Mouse (Mus musculus): ENCODE measurements around the gene Hist3h2ba. TPM values are rescaled to one million over a fixed set of nuclear protein-coding genes. Genes with fewer than 3 reads are reported as not detected.

The Hist3h2ba gene
- polyA plus RNA-seq, 1 experiment from 2014 or later: 117 TPM

Small RNA genes within 50 kb of the gene (microRNA-seq; reads per million reads assigned to microRNA genes)
- not detected for gene Gm44313

Other genes with a start within 250 kb of the Hist3h2ba start
- not detected in 2 replicates for gene Olfr319, start 249.8 kb upstream of the Hist3h2ba start, polyA plus RNA-seq (2014; fragmentation: Nextera tagmentation; extraction: Ambion mirVana)
- gene Olfr318, start 224.9 kb upstream of the Hist3h2ba start, polyA plus RNA-seq (2014; fragmentation: Nextera tagmentation; extraction: Ambion mirVana): not detected in 2 replicates
- gene Olfr317, start 209.7 kb upstream of the Hist3h2ba start, polyA plus RNA-seq (2014; fragmentation: Nextera tagmentation; extraction: Ambion mirVana): 0.48 and 0.63 TPM in 2 replicates
- gene Olfr316, start 196.2 kb upstream of the Hist3h2ba start, polyA plus RNA-seq (2014; fragmentation: Nextera tagmentation; extraction: Ambion mirVana): not detected in 2 replicates
- not detected in 2 replicates for gene Olfr315, start 175.7 kb upstream of the Hist3h2ba start, polyA plus RNA-seq (2014; fragmentation: Nextera tagmentation; extraction: Ambion mirVana)
- gene Olfr314, start 166.0 kb upstream of the Hist3h2ba start, polyA plus RNA-seq (2014; fragmentation: Nextera tagmentation; extraction: Ambion mirVana): not detected in 2 replicates
- gene Fam183b, start 147.0 kb upstream of the Hist3h2ba start, polyA plus RNA-seq (2014; fragmentation: Nextera tagmentation; extraction: Ambion mirVana): 6.9 and 13.2 TPM in 2 replicates
- not detected in 2 replicates for gene Olfr313, start 133.9 kb upstream of the Hist3h2ba start, polyA plus RNA-seq (2014; fragmentation: Nextera tagmentation; extraction: Ambion mirVana)
- not detected in 2 replicates for gene Olfr312, start 119.7 kb upstream of the Hist3h2ba start, polyA plus RNA-seq (2014; fragmentation: Nextera tagmentation; extraction: Ambion mirVana)
- gene Olfr311, start 109.7 kb upstream of the Hist3h2ba start, polyA plus RNA-seq (2014; fragmentation: Nextera tagmentation; extraction: Ambion mirVana): not detected in 2 replicates
- gene Gm12258, start 101.8 kb upstream of the Hist3h2ba start, polyA plus RNA-seq (2014; fragmentation: Nextera tagmentation; extraction: Ambion mirVana): 28.5 and 30.4 TPM in 2 replicates
- gene 2810021J22Rik, start 81.7 kb upstream of the Hist3h2ba start, polyA plus RNA-seq (2014; fragmentation: Nextera tagmentation; extraction: Ambion mirVana): 12.3 and 14.8 TPM in 2 replicates
- 10.2 and 10.6 TPM in 2 replicates for gene Zfp39, start 44.7 kb upstream of the Hist3h2ba start, polyA plus RNA-seq (2014; fragmentation: Nextera tagmentation; extraction: Ambion mirVana)
- not detected in 2 replicates for gene Btnl10, start 31.0 kb upstream of the Hist3h2ba start, polyA plus RNA-seq (2014; fragmentation: Nextera tagmentation; extraction: Ambion mirVana)
- gene Rnf187, start 10.0 kb upstream of the Hist3h2ba start, polyA plus RNA-seq (2014; fragmentation: Nextera tagmentation; extraction: Ambion mirVana): 661 and 689 TPM in 2 replicates
- 80.7 and 98.2 TPM in 2 replicates for gene Hist3h2a, start 5.8 kb downstream of the Hist3h2ba start, polyA plus RNA-seq (2014; fragmentation: Nextera tagmentation; extraction: Ambion mirVana)
- 0.80 and 1.5 TPM in 2 replicates for gene Trim17, start 5.8 kb downstream of the Hist3h2ba start, polyA plus RNA-seq (2014; fragmentation: Nextera tagmentation; extraction: Ambion mirVana)
- gene Trim11, start 29.2 kb downstream of the Hist3h2ba start, polyA plus RNA-seq (2014; fragmentation: Nextera tagmentation; extraction: Ambion mirVana): 20.4 TPM in 2 replicates
- 0.45 and 0.74 TPM in 2 replicates for gene Obscn, start 187.5 kb downstream of the Hist3h2ba start, polyA plus RNA-seq (2014; fragmentation: Nextera tagmentation; extraction: Ambion mirVana)
- 3.6 and 4.0 TPM in 2 replicates for gene Iba57, start 214.8 kb downstream of the Hist3h2ba start, polyA plus RNA-seq (2014; fragmentation: Nextera tagmentation; extraction: Ambion mirVana)
- gene Gjc2, start 234.3 kb downstream of the Hist3h2ba start, polyA plus RNA-seq (2014; fragmentation: Nextera tagmentation; extraction: Ambion mirVana): 0.12 TPM in 1 of 2 replicates, not detected in the other
- gene Guk1, start 243.3 kb downstream of the Hist3h2ba start, polyA plus RNA-seq (2014; fragmentation: Nextera tagmentation; extraction: Ambion mirVana): 224 and 266 TPM in 2 replicates